Mouse (Mus musculus) mature B cell (primary cell): ENCODE measurements around the gene Olfr196.
"Not testable (repeated sequence)": the region's sequence is repeated elsewhere in the genome, so short reads cannot be mapped to it uniquely, and the experiment has no call there.

ENCODE experiments used
- in situ Hi-C: fragments of 300-500 bp; cut with MboI; formaldehyde crosslinking; loops from 2 replicates; pipeline ENCODE4 v1.14.3; 2019

Gene Olfr196

DNA sequence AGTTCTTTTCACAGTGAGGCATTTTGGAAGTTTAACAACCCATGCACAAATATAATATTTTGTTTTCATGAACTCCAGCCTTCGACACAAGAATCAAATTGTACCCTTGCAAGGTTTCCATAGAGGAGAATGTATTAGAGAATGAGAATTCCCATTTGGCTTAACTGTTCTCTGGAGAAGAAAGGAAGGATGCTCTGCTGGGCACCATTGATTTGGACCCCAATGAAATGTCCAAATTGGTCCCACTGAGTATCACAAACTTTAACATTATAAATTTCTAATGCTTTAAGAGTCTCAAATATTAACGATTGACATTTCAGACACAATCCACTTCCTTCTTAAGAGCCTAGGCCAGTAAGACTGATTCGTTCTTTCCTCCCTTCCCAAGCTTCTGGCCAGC lies at the start of gene Olfr196:
Gene Olfr196 (minus strand): TSS at position 101 of the 400 bp plus-strand sequence.
- in situ Hi-C loops = no loop called here

DNA sequence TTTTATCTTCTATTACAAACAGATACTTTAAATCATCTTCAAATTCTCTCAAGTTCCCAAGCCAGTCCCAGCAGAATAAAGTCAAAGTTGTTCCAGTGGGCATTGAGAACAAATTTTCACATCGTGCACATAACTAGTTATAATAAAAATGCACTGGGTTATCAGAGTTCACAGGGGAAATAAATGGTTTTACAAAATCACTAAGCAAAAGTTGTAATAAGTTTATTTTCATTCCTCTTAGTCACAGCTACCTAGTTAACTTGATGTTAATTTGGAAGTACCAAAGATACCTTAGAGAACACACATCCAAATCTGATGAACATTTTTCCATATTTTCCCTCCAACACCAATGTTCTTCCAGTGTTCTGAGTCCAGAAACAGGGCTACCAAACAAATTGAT lies 49.4 kb upstream of the Olfr196 start, which contains the start of gene Olfr199:
Gene Olfr199 (minus strand): TSS at position 101 of the 400 bp plus-strand sequence.
- in situ Hi-C loops = not testable (repeated sequence)

DNA sequence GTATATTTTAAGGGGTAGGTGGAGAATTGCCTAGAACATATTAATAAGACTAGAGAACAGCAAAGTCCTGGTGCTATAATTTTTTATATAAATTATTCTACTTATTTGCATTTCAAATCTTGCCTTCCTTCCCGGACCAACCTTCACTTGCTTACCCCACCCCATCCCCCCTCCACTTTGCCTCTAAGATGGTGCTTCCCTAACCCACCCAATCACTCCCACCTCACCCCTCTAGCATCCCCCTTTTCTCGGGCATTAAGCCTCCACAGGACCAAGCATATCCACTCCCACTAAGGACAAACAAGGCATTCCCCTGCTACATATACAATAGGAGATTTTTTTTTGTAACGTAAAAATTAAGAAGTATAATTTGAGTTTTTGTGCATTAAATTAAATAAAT lies 47.6 kb upstream of the Olfr196 start:
- in situ Hi-C loops = not testable (repeated sequence)

DNA sequence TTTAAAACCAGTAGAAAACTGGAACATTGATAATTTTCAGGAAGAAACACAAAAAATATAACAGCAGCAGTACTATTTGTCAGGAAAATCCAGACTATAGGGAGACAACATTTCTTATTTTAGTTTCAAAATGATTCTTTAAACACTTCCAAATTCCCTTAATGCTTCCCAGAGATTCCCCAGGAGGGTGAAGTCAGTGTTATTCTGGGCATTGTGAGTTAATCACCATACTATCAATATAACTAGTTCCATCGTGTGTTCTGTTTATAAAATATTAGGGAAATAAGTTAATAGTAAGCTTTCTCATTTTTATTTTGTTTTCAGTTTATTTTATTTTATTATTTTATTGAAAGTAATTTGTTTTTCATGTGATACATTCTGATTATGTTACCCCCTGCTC lies 33.2 kb upstream of the Olfr196 start, which contains the start of gene Olfr198:
Gene Olfr198 (minus strand): TSS at position 101 of the 400 bp plus-strand sequence.
- in situ Hi-C loops = not testable (repeated sequence)

DNA sequence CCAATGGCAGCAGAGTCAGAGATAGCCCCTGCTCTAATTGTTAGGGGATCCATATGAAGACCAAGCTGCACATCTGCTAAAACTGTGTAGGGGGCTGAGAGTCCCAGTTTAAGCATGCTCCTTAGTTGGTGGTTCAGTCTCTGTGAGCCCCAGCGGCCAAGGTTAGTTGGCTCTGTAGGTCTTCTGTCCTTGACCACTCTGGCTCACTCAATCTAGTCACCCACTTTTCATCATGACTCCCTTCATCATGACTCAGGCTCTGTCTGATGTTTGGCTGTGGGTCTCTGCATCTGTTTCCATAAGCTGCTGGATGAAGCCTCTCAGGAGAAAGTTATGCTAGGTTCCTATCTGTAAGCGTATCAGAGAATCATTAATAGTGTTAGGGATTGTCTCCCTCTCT lies 18.3 kb downstream of the Olfr196 start:
- in situ Hi-C loops = no loop called here

DNA sequence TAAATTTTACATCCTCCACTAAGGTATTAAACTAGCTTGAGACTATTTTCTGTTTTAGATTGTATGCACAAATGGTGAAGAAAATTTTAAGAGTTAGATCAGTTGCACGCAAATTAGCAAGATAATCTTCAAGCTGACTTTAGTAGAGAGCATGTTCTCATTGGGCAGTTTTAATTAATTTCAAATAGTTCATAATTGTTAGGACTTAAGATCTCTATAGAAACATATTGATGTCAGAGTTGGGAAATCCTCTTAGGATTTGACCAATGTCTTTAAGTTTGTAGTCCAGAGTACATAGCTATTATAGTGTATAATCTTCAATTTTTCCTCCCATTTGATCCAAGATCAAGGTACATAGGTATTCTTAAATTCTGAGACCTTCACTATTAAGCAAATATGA lies 23.5 kb downstream of the Olfr196 start, which contains the start of gene Olfr195:
Gene Olfr195 (plus strand): TSS at position 301 of the 400 bp plus-strand sequence.
- in situ Hi-C loops = no loop called here

DNA sequence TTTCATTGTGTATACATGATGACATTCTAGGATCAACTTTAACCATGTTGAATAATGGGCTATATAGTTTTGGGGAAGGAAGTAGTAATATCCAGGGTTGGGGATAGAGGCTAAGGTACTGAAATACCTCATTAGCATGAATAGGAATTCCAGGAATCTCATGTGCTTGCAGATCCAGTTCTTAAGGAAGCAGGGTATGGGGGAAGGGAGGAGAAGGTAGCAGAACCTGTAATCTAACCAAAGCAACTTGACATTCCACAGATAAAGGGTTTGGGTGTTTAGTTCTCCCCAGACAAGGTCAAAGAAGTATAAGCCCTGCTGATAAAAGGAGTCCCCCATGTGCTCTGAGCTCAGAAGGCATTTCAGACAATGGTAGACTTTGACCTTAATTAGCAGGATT lies 29.1 kb downstream of the Olfr196 start:
- in situ Hi-C loops = no loop called here

DNA sequence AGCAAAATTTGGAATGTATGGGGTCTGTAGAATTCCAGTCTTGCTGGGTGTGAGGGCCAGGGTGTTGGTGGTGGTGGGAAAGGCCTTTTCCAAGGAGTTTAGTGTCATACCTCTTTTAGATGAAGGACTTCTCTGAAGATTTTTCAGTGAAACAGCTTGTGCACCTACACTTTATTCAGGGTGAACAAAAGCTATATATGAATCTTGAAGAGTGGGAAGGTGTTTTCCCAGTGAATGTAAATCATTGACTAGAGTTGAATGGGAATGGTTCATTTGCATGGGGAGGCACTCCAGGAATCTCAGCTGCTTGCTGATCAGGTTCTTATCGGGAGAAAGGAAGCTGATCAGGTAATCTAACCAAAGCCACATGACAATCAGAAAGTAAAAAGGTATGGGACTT lies 39.5 kb downstream of the Olfr196 start:
- in situ Hi-C loops = no loop called here

DNA sequence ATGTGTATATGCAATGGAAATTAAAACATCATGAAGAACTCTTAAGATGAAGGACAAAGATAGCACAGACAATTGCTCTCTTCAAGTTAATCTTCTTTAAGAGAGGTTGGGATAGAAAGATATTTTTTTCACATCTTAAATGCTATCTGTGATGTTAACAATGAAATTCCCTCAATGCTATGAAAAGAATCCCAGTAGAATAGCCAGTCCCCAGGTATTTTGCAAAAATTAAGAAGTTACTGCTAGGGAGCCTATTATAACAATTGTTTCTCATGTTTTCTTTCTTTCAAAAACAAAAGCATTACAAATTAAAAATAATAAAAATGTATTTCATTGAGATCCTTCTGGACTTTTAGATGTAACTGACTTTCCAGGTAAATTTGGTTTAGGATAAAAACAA lies 49.3 kb downstream of the Olfr196 start, which contains the start of gene Olfr194:
Gene Olfr194 (minus strand): TSS at position 101 of the 400 bp plus-strand sequence.
- in situ Hi-C loops = no loop called here
